Mouse (Mus musculus): ENCODE results near the gene Gm26741. TPM values are rescaled to one million over a fixed set of nuclear protein-coding genes. Genes with fewer than 3 reads are reported as not detected.
"Not testable (repeated sequence)": the region's sequence is repeated elsewhere in the genome, so short reads cannot be mapped to it uniquely, and the experiment has no call there.

Gm26741 gene
- not detected in 2 replicates for total RNA-seq (2021)
- long read RNA-seq: 0 reads

DNA sequence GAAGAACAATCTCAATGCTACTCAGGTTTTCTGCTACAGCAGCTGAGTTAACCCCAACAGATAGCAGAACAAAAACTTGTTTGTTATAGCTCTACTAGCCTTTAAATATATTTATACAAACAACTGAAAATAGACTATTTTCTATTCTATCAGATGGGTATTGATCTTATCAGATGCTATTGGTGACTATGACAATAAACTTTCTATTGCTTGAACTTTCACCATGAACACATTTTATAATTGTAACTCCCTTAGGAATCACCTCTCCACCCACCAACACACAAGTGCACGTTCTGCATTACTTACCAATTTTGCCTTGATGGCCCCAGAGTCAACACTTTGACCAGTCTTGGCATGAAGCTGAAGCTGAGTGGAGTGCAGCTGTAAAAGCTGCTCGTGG lies at the start of gene Gm26741:
TSS of gene Gm26741 (plus strand) at position 301 of the 400 bp plus-strand sequence.
- DNase-seq: no peak

DNA sequence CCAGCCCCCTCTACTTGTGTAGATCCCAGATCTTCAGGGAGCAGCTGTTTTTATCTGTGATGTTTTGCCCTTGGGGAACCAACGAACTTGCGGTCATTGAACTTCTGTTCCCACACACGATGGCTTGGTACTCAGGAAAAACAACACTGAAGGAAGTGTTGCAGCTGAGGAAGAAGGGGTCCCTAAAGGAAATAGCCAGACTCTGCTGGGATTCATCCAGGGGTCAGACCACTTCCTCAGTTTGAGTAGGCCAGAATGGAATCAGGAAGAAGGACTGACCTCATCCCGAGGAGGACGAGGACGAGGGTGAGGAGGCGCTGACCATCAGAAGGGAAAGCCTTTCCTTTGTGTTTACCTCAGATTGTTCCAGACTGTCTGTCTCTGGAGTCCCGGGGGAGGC lies 49.4 kb upstream of the Gm26741 start:
- peak; percentile 14 for DNase-seq

DNA sequence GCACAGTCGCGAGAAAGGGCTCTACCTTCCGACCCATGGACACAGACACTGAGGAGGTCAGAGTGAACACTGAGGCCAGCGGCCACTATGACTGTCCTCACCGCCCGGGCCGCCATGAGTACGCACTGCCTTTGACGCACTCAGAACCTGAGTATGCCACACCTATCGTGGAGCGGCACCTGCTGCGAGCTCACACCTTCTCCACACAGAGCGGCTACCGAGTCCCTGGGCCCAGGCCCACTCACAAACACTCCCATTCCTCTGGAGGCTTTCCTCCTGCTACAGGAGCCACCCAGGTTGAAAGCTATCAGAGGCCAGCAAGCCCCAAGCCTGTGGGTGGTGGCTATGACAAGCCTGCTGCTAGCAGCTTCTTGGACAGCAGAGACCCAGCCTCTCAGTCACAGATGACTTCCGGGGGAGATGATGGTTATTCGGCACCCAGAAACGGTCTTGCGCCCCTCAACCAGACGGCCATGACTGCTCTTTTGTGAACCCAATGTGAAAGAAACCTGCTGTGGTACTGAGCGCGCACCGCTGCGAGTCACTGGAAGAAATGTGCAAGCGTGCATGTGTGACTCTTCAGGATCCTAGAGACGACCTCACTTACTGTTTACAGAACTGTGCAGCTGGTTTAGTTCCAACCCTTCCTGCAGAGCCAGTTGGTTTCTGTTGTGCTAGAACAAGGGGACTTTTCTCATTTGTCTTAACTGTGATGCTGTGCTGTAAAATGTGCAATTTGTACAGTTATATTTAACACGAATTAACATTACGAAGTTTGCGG lies 38.9 kb upstream of the Gm26741 start:
- no peak for DNase-seq

DNA sequence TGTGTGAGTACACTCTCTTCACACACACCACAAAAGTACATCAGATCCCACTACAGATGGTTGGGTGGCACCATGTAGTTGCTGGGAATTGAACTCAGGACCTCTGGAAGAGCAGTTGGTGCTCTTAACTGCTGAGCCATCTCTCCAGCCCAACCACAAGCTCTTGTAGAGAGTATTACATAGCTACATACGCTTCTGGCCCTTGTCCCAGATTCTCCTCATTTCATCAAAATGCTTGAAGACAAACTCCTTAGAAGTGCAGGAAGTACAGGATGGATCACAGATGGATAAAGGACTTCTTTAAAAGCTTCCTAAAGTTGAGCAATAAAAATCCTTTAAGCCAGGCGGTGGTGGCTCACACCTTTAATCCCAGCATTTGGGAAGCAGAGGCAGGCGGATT lies 36.6 kb upstream of the Gm26741 start:
- DNase-seq: no peak

DNA sequence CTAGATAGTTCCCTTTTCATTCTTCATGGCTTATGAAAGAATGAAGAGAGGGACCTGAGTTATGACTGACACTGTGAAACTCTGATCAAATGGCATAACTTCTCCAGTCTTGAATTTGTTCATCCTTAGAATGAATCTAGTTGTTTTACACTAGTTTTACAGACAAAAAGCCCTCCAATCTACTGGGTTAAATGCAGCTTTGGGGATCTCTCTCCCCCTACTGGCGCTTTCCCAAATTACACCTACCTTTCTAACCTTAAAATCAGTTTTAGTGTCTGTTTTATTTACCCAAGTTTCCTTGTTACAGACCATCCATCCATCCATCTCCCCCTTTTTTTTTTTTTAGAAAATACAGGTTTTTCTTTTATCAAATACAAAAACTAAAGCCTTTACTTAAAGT lies 27.6 kb upstream of the Gm26741 start:
- DNase-seq: no peak

DNA sequence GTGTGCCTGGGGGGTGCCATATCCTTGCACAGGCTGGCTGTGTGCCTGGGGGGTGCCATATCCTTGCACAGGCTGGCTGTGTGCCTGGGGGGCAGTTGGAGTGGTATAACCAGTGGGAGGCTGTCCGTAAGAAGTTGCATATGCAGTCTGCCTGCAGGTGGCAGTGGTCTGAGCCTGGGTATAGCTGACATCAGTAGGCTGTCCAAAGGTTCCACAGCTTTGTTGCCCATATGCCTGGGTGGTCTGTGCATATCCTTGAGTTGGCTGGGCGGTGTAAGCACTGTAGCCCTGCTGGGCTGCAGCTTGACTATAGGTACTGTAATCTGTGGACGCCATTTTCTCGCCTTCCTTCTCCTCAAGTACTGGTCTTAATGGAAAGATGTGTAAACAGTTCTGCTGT lies 15.2 kb upstream of the Gm26741 start:
- not testable (repeated sequence) for DNase-seq

DNA sequence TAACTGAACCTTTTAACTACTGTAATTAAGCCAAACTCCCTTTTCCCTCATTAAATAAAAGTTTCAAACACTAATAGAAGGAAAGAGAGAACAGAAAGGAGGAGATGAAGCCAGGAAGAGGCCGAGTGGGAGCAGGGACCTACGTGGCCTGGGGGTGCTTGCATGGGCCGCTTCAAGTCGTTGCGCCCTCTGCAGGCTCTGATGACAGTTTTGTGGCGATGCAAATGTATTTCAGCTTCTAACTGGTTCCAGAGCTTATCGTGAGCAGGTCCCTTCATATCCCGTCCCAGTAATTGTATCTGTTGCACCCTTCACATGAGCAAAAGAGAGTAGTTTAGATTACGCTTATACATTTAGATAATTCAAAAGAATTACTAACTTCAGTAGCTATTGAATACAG lies 5.4 kb upstream of the Gm26741 start:
- DNase-seq: no peak

DNA sequence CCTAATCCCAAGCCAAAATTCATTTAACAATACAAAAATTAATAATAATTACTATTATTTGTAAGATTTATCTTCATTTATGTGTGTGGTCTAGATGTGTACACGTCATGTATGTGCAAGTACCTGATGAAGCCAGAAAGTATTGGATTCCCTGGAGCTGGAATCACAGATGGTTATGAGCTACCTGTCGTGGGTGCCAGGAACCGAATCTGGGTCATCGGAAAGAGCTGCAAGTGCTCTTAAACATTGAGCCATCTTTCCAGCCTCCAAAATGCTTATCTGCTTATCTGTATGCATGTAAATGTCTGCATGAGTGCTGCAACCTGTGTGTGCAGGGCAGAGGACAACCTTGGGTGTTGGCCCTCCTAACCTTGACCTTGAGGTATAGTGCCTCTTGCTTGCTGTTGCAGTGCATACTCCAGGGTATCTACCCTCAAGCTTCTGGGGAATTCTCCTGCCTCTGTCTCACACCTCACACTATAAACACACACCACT lies 1.7 kb downstream of the Gm26741 start:
- DNase-seq: no peak

DNA sequence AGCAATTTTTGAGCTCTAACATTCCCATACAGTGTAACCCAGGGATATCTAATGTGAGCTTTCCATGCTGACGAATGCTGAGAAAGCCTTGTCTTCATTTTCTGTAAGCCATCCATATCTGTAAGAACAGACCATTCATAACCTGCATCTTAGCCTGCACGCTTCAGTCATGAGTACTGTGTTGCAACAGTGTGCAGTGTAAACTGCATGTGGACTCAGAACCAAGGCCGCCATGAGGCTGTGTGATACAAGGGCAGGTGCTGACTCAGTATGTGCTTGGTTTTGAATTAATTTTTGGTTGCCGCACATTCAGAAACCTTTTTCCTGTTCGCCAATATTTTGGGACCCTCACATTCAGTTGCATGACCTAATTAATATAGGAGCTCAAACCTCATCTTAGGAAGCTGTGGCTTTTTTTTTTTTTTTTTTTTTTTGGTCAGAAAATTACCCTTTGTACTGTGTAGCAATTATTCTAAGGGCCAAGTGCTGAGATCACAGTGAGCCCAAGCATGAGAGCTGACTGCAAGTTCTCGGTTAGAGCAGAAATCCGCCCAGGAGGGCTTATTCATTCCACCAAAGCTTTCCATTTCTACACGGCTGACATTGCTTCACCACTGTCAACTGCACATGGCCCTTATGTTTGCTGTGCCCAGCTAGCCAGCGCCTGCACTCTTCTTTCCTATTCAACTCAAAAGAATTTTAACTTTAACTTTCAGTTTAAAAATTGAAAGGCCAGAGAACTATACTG lies 2.5 kb downstream of the Gm26741 start:
- DNase-seq: no peak

DNA sequence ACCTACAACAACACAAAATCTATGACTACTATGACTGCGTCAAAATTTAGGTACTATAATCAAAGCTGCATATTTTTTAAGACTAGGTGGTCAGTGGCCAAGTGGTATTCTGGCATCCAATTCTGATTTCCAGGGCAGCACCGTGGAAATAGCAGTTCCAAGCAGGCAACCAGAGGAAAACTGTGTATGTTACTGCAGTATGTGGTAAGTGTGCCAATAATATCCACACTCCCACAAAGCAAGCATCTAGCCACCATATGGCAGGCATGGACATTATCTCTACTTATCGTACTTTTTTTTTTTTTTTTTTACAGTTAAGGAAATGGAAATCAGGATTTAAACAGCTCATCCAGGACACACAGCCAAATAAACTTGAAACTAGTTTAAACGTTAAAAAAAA lies 9.8 kb downstream of the Gm26741 start:
- DNase-seq: no peak

DNA sequence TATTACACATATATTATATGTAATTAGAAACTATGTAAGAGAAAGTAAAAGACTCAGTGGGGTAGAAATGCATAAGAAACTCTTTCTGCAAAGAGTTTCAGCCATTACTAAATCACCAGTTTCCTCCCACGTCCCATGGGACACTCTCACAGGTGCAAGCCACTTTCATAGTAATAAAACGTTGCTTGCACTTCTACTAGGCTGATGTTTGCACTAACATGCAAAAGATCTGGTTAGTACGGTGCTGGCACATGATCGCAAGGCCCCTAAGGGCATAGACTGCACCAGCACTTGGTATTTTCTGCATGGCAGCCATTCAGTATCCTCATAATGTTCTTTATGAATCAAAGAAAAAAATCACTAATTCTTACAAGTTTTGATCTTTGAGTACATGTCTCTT lies 15.3 kb downstream of the Gm26741 start:
- no peak for DNase-seq

DNA sequence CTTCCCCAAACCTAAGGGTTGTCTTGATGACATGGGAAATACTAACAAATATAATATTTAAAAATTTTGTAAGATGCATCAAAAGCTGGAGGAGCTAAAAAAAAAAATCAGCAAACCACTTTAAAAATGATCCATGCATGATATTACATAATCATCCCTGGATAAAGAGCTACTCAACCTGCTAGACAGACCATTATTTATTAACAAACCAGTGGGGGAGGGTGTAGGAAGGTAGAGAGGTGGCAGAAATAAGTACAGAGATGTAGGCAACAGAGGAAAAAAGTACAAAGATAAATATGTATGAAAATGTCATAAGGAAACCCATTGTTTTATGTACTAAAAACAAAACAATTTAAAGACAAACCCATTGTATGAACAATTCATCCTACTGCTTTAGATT lies 16.1 kb downstream of the Gm26741 start:
- DNase-seq: no peak

DNA sequence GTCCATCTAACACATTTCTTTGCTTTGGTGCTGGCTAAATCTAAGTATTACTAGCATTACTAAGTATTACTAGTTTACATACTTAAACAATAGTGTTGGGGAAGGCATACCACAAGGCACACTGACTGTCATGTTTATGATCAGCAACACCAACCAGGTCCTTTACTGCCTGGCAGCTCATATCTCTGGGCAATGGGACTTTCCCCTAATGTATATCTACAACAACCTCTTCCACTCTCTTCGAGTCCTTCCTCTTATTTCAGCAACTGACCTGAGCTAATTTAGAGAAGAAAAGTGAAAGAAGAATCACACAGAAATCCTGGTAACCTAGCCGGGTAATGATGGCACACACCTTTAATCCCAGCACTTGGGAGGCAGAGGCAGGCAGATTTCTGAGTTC lies 17.9 kb downstream of the Gm26741 start:
- DNase-seq: no peak

DNA sequence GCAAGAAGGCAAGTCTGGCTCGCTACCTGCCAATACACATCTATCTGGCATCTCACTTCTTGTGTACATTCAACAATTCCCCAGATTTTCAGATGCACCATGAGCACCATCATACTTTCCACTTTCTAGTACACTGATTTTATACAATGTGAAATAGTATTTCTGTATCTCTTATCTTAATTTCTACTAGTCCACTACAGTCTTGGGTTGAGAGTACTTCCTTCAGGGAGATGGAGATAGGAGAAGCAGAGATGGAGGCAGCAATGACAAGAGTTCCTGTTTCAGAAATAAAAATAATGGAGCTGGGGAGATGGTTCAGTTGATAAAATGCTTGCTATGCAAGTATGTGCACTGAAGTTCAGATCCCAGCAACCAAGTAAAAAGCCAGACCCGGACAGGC lies 19.2 kb downstream of the Gm26741 start:
- no peak for DNase-seq

DNA sequence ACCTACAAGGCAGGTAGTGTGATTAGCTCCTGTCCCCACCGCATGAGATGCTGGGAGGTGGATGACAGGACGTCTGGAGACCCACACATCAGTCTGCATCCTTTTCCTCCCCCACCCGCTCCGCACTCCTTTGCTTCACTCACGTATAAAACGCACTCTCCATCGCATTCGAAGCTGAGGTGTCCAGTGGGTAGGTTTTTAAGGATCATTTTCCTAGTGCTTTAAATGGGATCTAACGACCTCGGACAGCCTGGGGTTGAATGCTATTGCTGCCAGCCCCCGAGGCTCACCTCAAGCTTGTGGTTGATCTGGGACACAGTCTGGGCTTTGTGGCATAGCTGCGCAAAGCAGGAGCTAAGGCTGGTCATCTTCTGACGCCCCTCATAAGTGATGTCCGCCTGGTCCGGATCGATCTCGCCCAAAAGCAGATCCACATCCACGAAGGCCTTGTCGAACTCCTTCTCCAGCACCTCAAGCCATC lies 22.8 kb downstream of the Gm26741 start:
- peak; percentile 6 for DNase-seq

DNA sequence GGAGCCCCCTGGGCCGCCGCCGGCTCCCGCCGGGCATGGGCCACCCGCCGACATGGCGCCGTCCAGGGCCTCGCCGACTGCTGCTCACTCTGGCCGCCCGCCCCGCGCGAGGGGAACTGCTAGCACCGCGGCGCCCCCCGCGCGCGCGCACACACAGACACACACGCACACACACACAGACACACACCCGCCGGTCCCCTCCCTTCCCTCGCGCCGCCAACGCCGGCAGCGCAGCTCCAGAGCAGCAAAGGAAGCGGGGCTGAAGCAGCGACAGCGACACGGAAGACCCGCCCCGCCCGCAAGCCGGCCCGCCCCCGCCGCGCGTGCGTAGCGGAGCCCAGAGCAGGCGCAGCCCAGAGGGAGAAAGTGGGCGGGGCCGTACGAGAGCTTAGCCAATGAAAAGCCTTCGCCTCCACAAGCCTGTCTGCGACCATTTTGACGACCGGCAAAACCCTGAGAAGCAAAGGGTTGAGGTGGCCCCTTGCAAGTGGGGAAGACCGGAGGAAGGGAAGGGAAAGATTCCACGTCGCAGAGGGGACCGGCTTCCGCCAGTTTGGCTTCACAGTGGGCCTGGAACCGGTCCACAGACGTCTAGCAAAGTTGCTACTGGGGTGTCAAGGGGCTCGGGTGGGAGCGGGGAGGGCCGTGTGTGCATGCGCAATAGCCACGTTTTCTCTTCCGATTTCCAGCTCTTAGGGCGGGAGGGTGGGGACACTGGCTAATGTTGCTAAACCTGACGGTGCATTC lies 23.5 kb downstream of the Gm26741 start, which contains the start of gene Gopc:
TSS of gene Gopc (minus strand) at position 280 of the 747 bp plus-strand sequence.
- peak; percentile 97 for DNase-seq

DNA sequence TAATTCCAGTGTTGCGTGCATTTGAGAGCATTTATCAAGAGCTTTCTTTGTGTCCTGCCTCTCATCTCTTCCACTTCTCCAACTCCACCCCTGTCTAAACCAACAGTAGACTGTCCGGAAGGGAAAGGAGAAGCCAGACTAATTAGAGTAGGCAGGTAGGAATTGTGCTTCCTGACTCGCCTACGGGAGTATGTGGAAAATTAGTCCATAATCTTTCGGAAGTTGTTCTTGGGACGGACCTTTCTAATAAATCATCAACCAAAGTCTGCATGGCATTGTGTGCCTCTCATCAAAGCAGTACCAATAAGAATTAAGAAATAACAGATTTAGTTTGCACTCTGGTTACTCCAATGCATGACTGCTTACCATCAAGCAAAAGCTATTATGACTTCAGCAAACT lies 24.5 kb downstream of the Gm26741 start:
- no peak for DNase-seq

DNA sequence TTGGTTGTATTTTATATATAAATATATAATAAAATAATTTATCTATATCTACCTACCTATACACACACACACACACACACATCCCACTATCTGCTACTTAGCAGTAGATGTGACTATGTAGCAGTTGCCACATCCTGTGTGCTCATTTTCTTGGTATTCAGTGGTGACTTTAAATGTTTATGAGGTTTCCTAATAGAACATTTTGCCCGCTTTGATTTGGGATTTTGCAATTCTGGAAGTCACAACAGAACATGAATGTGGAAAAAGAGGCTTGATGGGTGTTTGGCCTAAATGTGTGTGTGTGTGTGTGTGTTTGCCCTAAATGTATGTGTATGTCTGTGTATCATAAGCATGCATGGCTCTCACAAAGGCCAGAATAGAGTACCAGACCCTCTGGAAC lies 25.0 kb downstream of the Gm26741 start:
- no peak for DNase-seq

DNA sequence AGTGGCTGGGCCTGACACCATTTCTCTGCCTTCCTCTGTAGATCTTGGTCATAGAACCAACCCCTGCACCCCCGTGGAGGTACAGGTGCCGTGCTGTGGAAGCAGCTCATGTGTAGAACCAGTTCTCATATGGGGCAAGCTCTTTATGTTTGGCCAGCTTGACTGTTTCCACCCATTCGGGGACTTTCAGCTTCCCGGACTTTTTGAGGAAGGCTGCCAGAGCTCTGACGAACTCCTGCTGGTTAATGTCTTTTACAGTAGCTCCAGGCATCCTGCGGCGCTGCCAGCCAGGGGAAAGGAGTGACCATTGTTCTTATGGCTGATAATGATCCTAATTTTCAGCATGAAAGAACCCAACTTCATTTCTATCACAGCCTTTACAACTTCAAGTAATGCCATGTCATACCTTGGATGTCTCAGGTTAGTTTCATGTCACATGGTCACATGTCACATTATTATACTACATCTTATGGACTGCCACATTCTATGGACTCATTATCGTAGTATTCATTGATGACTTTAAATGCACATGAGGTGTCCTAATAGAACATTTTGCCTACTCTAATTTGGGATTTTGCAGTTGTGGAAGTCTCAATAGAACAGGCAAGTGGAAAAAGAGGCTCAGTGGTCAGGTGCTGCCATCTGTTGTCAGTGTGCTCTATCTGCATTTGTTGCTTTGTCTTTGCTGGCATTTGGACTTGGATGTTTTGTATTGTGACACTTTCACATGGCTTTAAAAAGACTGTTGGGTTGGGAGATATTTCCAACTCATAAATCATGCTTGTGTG lies 26.4 kb downstream of the Gm26741 start:
- peak; percentile 27 for DNase-seq

DNA sequence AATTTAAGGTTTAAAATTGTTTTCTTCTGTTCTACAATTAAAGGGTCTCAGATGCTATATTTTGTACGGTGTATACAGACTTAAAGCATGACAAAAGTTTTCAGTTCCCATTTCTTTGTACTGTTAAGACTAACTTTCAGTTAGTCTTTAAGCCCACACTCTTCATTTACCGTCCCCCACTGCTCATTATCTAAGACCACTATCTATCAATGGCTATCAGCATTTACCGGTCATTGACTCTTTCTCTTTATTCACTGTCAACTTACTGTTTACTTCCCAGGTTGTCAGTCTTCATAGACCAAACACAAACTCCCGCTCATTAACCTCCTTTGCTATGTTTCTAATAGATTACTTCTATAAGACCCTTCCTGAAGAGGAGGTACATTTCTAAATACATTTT lies 28.6 kb downstream of the Gm26741 start:
- no peak for DNase-seq

DNA sequence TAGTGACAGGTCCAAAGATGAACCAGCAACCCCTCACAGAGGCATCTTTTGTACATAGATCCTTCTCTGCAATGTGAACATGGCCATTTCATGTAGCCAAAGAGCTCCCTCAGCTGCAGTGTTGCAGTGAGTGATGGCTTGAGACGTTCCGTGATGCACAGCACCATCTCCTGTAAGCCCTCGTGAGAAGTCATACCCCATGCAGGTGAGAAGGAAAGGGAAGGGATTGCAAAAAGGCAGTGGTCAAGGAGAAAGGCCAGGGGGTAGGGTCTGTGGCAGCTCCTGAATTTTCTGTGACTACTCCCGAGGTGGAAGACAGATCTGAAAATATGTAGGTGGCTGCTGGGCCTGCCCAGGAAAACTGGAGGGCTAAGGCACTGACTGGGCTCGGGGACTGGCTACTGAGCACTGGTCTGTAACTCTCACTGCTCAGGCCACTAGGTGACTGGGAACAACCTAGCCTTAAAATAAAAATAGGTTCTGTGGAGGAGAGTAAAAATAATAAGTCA lies 30.4 kb downstream of the Gm26741 start, which contains the start of gene Nepn:
TSS of gene Nepn (plus strand) at position 51 of the 509 bp plus-strand sequence.
- DNase-seq: no peak

Measured in adrenal gland, postnatal 25 days (tissue).